Mouse (Mus musculus) lung, embryonic 16.5 days (tissue): ENCODE measurements at regions not wholly inside any gene's neighbourhood (a gene's known extent, or its start where the extent isn't known, plus 50 kb on each side); places are given as distances from the start of the nearest gene placed in this dataset.

ENCODE experiments used
- ATAC-seq: fragments of 200-750 bp; cut with Nextera tagmentation; 2 replicates; pipeline ENCODE4 v1.8.0; 2017; ENCODE audit warnings: low read depth, mild to moderate bottlenecking, moderate library complexity
- H3K27ac ChIP-seq: fragments of 300-500 bp; sonication (generic); 2 replicates; pipeline ENCODE4 v1.5.1; 2014; ENCODE audit warnings: mild to moderate bottlenecking, control low read depth, low read length
- H3K27me3 ChIP-seq: fragments of 300-500 bp; sonication (generic); 2 replicates; pipeline ENCODE4 v1.6.1; 2014; ENCODE audit warnings: low read depth, low read length, mixed read lengths; ENCODE audit not compliant: control insufficient read depth, insufficient read depth
- H3K36me3 ChIP-seq: fragments of 300-500 bp; sonication (generic); 2 replicates; pipeline ENCODE4 v1.6.1; 2014; ENCODE audit warnings: low read length; ENCODE audit not compliant: control insufficient read depth, insufficient read depth
- H3K4me1 ChIP-seq: fragments of 300-500 bp; sonication (generic); replicated peaks from 2 replicates; pipeline ENCODE4 v1.6.1; 2014; ENCODE audit warnings: low read length, mixed read lengths; ENCODE audit not compliant: control insufficient read depth, insufficient read depth
- H3K4me2 ChIP-seq: fragments of 300-500 bp; sonication (generic); 2 replicates; pipeline ENCODE4 v1.6.1; 2014; ENCODE audit warnings: low read depth, low read length, control low read depth
- H3K4me3 ChIP-seq: fragments of 300-500 bp; sonication (generic); 2 replicates; pipeline ENCODE4 v1.5.1; 2014; ENCODE audit warnings: mild to moderate bottlenecking, low read length, control low read depth
- H3K9ac ChIP-seq: fragments of 300-500 bp; sonication (generic); 2 replicates; pipeline ENCODE4 v1.6.1; 2014; ENCODE audit warnings: low read length, control low read depth
- H3K9me3 ChIP-seq: fragments of 300-500 bp; sonication (generic); 2 replicates; pipeline ENCODE4 v1.6.1; 2016; ENCODE audit warnings: low read length; ENCODE audit not compliant: control insufficient read depth
- WGBS: fragments of 180-500 bp; shearing (Covaris S2); extraction: QIAGEN DNeasy Blood & Tissue Kit; methylation state at CpG from one replicate; pipeline ENCODE4 v1.1.7; 2014; 5-methylcytosine and 5-hydroxymethylcytosine counted together

DNA sequence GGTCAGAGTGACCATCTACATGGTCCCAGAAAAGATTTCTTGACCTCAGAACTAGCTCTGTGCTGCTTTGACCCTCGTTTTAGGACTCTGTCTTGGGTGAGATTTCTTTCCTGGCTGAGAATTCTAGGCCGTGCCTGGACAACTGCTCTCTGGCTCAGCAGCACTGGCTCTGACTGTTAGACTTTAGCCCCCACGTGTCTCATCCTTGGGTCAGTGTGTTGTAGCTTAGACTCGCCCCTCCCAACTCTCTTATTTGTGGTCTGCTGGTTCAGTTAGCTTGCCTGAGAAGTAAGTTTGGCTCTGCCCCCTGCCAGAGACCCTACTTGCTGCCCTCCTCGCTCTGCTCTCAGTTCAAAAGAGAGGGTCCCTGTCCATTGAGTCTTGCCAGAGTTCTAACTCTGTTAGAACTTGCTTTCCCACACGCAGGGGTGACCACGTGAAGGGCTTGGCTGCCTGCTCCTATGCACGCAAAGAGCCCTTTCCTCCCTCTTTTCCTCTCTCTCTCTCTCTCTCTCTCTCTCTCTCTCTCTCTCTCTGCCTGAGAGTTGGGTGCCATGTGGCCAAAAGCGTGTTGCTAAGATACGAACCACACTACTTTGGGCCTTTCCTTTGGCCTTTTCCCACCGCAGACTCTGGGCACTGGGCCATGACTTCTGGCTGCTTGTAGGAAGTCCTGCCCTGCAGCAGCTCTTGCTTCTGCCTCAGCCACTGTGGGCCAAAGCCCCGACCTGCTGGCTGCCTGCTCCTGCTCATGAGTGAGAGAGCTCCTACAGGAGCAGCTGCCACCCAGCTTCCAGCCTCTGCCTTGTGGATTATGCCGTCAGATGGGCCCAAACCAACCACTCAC, 344.2 kb upstream of the Amot start:
- WGBS = 49% methylated on average over 13 of the region's 13 CpGs
- no peak overlapping the region for H3K4me3 ChIP-seq
- peak; percentile 78 for ATAC-seq

DNA sequence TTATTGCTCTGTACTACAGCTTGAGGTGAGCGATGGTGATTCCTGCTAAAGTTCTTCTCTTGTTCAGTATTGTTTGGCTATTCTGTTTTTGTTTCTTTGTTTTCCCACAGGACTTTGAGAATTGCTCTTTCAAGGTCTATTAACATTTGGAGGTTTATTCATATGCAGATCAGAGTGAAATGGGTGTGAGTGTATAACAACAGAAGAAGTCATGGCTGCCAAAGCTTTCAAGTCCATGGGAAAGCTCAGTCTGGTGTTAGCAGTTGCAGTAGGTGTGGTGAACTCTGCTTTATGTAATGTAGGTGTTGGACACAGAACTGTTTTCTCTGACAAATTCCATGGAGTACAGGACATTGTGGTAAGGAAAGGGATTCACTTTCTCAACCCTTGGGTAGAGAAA, 328.1 kb upstream of the Amot start:
- Histone ChIP-seq H3K4me2 (no peak overlapping the region), H3K9ac (no peak overlapping the region), H3K4me3 (no peak overlapping the region), H3K36me3 (no peaks in the 10 kb centered on the region), H3K4me1 (no peaks in the 10 kb centered on the region), H3K27ac (no peak overlapping the region), H3K27me3 (no peaks in the 10 kb centered on the region), H3K9me3 (no peaks in the 10 kb centered on the region)
- no peak for ATAC-seq
- 94% methylated on average over 1 of the region's 1 CpGs for WGBS

More for the DNA sequence above, 344.2 kb upstream of the Amot start:
- H3K4me2 ChIP-seq = no peak overlapping the region
- no peak overlapping the region for H3K9ac ChIP-seq
- no peaks in the 10 kb centered on the region for H3K36me3 ChIP-seq
- H3K4me1 ChIP-seq = no peaks in the 10 kb centered on the region
- H3K27me3 ChIP-seq = no peaks in the 10 kb centered on the region
- no peaks in the 10 kb centered on the region for H3K9me3 ChIP-seq
- H3K27ac ChIP-seq = no peak overlapping the region

DNA sequence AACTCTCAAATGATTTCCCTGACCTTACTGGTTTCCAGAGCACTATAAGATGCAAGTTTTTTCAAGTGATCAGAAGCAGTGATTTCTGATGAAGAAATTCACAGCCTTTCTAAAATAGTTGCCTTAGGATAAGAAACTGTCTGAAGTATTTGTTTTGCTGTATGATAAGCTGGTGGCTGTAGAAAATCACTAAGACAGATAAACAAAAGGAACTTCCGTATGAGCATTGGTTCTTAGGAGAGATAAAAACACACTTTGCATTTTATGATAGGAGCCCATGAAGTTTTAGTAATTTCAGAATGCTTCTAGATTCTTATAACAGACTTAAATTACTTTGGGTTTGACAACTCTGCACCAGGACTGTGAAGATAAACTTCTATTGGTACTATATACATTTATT, 308.0 kb upstream of the Amot start:
- no peak for ATAC-seq
- 39% methylated on average over 1 of the region's 1 CpGs for WGBS
- H3K27ac ChIP-seq = no peak overlapping the region
- H3K36me3 ChIP-seq = no peaks in the 10 kb centered on the region
- no peak overlapping the region for H3K4me2 ChIP-seq
- H3K4me1 ChIP-seq = no peaks in the 10 kb centered on the region
- no peaks in the 10 kb centered on the region for H3K27me3 ChIP-seq
- no peaks in the 10 kb centered on the region for H3K9me3 ChIP-seq
- no peak overlapping the region for H3K4me3 ChIP-seq
- no peak overlapping the region for H3K9ac ChIP-seq
